Mouse (Mus musculus) frontal cortex, postnatal 36 days (tissue): ENCODE measurements around the gene Sirt1.
"Not testable (repeated sequence)": the region's sequence is repeated elsewhere in the genome, so short reads cannot be mapped to it uniquely, and the experiment has no call there.

Source experiments
- DNase-seq, 2 experiments: peaks; one replicate each; pipeline ENCODE4 v3.0.0; 2022; ENCODE audit warnings: low spot score in 2 of 2

Gene Sirt1

DNA sequence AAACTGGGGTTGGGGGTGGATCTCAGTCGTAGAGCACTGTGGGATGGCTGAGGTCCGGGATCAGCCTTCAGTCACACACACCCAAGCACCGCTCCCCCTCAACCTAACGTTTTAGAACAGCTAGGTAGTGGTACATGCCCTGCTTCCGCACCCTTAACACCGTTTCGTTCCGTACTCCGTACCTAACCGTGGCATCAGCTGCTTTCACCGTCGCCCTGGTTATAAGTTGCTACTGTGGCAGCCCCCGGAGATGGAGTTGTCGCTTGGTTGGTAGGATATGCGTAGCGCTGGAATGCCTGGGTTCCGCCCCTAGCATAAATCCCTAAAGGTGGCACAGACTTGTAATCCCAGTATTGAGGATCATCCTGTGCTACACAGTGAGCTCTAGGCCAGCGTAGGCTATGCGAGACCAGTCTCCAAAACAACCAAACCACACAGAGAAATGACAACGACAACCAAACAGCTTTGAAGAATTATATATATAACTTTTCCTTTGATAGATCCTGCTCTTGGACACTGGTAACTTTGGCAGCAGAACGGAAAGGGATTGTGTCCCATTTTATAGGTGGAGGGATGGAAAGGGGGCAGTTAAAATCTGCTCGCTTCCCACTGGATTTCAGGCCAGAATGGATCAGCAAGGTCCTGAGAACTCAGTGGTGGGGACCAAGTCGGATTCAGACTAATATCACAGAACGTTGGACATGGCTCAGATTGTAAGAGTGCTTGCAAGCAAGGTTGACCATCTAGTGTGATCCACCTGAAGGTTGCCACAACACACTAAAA is at the start of gene Sirt1:
TSS of gene Sirt1 (minus strand) at position 207 of the 783 bp plus-strand sequence.
- DNase-seq = peak; percentile 8 to 13

DNA sequence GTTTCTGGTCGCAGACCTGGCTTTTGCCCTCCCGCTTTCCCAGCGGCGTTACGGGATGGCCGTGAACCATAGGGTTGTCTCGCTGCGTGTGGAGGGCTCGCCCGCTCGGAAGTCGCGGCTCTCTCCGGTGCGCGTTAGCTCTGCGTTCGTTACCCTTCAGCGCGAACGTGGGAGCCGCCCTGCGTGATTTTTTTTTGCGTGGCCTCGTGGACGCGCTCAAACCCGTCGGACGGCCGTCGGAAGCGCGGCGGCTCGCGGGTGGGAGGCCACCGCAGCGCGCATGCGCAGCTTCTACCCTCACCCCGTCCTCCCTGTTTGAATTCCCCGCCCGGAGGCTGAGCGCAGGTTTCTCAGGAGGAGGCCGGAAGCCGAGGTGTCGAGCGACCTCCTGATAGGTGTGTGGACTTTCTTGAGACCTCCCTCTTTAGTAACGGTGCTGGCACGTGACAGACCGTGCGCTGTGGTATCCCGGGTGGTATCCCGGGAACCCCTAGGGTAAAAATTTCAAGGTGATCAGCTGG is 48.3 kb upstream of the Sirt1 start, which contains the start of gene Ctnna3:
TSS of gene Ctnna3 (plus strand) at position 314 of the 521 bp plus-strand sequence.
- DNase-seq = peak; percentile 80 to 88

DNA sequence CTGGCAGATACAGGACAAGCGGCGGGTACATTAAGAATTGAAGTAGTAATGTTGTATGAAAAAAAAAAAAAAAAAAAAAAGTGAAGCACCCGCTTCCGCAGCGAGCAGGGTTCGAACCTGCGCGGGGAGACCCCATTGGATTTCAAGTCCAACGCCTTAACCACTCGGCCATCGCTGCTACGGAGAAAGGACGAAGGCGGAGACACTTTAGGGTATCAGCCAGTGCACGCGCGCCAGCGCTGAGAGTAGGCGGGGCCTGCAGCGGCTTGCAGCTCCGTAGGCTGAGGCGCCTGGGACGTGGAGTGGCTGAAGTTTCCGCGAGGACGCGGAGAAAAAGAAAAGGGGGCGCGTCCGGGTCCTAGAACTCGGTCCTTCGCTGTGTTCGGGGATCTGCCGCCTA is 47.9 kb upstream of the Sirt1 start:
- DNase-seq = peak; percentile 100

DNA sequence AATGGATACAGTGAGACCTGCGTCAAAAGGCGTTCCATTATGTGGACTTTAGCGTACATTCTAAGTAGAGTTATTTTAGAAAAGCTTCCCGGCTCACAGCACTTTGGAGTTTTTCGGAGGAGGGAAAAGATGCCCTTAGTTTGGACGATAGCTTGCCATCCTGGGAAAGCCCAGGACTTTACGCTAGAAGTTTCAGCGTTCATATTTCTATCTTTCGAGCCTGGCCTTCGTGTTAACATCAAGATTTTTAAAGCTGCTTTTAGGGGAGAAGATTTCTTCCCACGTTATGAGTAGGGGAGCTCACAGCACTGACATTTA is 47.5 kb upstream of the Sirt1 start:
- no peak for DNase-seq

DNA sequence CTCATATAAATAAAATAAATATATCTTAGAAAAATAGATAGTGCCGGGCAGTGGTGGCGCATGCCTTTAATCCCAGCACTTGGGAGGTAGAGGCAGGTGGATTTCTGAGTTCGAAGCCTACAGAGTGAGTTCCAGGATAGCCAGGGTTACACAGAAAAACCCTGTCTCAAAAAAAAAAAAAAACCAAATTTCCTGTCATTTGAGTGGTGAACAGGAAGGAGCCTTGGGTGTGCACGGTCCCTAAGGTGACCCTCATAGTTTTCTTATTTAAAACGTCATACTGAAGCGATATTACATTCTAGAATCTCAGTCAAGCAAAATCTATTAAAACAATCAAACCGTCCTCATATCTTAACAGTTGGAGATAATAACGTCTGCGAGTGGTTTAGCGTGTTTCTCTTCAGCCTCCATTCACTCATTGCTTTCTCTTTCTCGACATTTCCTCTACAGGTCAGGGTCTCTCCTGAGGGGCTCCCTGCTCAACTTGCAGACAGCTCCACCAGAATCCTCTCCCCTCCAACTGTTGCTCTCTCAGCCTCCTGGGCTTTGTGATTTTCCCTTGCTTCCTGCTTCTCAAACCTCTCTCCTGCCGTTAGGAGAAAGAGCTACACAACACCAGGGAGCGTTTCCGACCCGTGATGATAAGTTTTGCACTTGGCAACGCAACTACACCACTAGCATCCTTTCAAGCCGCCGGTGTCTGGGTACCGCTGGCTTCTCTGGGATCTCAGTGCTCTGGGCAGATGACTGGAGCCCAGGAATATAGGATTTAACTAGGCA is 46.9 kb upstream of the Sirt1 start:
- DNase-seq = peak; percentile 43 to 46

DNA sequence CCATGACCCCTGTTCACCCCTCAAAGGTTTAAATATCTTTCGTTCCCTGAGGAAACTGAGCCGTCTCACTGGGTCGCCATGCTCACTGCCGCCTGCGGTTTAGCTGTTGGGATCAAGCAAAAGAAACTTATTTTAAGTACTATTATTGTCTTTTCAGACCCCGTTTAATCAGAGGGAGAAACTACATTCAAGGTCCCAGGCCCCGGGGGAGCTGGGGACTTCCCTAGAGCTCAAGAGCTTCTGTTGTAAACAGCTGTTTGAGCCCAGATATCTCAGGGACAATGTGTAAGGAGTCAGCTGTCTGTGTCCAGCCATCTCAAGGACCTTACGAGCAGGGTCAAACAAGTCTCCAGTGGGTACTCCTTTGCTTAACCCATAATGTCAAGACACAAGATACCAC is 45.6 kb upstream of the Sirt1 start:
- no peak for DNase-seq

DNA sequence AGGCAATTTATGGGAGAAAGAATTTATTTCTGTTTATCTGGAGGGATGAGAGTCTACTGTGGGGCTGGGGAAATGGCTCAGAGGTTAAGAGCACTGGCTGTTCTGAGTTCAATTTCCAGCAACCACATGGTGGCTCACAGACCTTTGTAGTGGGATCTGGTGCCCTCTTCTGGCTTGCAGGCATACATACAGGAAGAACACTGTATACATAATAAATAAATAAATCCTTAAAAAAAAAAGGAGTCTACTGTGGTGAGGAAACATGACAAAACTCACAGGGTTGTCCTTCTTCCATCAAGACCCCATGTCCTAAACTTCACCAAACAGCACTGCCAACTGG is 42.9 kb upstream of the Sirt1 start:
- peak in 1 of 2 experiments; percentile 37 for DNase-seq

DNA sequence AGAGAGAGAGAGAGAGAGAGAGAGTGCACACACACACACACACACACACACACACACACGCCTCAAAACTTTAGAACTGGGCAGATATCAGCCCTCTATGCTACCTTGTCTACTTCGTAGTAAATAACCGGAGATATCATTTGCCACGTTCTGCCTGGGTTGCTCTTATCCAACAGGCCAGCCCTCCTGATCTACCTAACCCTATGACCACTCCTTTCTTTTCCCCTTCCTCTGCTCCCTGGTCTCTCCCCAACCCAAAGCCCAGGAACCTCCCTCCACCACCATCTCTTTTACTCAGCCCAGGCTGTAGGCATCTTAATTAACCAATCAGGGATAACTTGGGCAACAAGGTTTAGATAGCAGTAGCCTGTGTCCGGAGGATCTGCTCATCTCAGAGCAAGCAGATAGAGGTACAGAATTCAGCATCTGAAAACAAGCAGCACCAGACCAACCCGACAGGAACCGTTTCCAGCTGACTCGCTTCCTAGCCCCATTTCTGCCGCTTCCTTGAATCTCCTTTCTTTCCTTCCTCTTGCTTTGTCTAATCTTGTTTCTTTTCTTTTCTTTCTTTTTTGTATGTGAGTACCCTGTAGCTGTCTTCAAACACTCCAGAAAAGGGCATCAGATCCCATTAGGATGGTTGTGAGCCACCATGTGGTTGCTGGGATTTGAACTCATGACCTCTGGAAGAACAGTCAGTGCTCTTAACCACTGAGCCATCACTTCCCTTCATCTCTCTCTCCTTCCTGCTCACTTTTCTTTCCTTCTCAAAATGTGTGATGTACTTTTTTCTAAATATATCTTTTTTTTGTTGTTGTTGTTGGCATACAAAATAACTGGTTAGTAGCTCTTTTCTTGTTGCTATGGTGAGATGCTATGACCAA is 42.3 kb upstream of the Sirt1 start:
- no peak for DNase-seq

DNA sequence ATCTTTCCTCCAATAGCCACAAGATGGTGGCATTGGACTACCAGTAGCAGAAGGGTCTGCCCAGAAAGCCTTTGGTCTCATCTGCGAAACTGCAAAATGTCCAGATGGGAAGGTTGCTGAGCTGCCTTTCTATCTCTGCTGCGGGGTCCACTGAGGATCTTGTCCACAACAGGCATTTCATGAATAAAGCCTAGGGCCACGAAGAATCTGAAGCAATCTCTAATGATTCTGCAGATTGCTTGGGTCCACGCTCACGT is 41.2 kb upstream of the Sirt1 start:
- no peak for DNase-seq

DNA sequence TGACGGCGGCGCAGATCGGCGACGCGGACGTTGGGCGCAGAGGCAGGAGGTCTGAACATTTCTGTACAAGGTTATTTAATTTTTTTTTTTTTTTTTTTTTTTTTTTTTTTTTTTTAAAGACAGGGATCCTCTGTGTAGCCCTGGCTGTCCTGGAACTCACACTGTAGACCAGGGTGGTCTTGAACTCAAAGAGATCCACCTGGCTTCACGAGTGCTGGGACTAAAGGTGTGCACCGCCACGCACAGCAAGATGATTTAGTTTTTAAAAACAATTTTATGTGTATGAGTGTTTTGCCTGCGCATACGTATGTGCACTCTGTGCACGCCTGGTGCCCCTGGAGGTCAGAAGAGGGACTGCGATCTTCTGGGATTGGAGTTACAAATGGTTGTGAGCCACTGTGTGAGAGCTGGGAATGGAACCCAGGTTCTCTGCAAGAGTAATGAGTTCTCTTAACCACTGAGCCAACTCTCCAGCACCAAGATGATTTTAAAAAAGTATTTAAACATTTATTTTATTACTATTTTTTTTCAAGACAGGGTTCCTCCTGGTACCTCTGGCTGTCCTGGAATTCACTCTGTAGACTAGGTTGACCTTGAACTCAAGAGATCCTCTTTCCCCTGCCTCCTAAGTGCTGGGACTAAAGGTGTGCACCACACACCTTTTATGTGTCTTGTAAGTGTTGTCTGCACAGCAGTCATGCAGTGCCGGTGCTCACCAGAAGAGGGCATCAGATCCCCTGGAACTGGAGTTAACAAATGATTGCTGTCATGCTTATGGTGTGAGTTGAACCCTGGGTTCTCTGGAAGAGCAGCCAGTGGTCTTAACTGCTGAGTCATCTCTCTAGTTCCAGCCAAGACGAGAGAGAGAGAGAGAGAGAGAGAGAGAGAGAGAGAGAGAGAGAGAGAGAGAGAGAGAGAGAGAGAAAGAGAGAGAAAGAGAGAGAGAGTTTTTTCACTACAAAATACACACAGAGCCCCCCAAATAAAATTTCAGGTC is 40.5 kb upstream of the Sirt1 start, which contains the start of gene Gm7075:
TSS of gene Gm7075 (minus strand) at position 51 of the 997 bp plus-strand sequence.
- peak; percentile 18 to 24 for DNase-seq

DNA sequence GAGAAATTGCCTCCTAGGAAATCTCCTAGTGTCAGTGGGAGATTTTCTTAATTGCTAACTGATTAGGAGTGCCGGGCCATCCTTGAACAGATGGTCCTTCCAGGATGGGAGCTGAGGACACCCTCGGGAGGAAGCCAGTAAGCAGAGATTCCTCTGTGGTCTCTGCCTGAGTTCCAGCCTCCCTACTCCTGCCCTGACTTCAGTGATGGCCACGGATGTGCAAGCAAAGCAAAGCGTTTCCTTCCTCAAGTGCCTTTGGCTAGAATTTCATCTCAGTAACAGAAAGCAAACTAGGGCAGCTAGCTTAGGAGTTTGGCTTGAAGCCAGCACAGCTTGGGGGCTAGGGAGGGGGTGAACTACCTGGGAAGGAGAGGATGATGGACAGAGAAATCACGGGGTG is 35.6 kb upstream of the Sirt1 start:
- no peak for DNase-seq

DNA sequence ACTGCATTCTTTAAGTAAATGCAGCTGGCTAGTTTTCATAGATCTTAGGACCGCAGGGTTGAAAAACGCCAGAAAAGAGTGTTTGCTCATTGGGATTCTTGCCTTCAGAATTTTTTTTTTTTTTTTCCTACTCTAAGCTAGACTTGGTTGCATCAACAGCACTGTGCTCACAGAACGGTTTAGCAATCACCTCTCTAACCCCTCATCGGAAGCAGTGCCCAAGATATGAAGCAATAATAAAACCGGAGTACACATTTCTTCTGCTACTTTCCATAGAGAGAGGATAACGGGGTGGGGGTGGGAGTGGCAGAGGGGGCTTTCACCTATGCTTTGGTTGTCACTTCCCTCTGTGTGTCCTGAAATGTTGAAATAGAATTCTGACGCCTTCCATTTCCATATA is 34.3 kb upstream of the Sirt1 start:
- DNase-seq = no peak

DNA sequence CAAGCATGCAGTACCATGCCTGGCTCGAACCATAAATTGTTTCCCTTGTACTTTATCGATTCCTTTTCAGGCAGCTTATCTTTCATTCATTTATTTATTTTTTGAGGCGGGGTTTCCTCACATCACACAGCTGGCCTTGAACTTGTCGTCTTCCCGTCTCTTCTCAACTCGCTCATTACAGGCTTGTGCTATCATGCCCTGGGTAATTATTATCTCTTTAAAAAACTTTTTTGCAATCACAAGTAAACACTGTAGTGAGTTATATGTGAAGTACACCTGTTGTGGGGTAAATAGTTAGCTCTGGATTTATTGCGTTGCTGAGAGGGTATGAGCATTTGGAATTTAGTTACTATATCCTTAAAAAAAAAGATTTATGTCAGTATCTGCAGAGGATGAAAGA is 33.8 kb upstream of the Sirt1 start:
- DNase-seq = no peak

DNA sequence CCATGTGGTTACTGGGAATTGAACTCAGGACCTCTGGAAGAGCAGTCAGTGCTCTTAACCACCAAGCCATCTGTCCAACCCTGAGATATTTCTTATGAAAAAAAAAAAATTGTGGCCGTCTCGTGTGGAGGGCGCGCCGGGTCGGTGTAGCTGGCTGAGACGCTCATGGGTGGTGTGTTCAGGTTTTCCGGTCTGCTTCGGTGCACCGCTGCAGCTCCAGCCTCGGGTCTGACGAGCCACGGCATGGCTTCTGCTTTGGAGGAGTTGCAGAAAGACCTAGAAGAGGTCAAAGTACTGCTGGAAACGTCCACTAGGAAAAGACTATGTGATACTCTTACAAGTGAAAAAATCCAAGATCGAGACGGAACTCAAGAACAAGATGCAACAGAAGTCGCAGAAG is 31.3 kb upstream of the Sirt1 start:
- DNase-seq = no peak

DNA sequence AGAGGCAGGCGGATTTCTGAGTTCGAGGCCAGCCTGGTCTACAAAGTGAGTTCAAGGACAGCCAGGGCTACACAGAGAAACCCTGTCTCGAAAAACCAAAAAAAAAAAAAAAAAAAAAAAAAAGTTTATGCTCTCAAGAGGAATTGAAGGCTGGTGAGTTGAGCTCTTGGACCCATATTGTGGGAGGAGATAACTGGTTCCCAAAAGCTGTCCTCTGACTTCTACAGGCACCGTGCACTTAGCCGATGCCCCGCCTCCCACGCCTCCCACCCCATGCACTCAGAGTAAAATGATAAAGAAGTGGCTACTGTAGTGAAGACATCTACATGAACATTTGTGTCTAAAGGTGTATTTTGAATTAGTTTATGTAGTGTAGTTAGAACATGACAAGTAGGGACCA is 30.2 kb upstream of the Sirt1 start:
- not testable (repeated sequence) for DNase-seq

DNA sequence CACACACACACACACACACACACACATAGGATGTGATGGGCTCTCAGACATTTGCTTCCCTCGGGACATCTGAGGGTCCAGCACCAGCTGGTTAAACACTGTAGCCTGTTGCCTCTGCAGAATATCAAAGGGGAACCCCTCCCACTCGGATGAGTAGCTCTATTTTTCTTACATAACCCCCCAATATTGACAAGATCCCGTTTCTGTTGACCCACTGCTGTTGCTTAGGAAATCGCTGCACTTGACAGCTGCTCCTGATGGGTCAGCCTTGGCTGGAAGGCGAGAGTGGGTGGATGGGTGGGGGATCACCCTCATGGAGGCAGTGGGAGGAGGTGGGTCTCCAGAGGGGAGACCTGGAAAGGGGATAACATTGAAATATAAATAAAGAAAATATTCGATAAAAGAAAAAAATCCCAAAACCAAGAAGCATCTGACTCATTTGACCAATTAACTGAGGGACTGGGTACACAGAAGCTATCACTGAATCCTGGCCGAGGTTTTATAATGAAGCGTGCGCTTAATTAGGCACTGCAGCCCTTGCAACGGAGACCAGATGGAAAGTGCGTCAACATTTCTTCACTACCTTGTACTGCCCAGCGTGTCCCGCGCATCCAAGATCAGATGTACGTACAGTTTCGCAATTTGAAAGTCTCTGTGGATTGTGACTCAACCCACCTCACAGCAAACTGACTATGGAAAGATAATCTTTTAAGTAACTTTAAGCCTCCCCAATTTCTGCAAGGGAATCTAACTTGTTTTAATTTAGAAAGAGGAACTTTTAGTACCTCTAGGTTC is 28.9 kb upstream of the Sirt1 start:
- no peak for DNase-seq

DNA sequence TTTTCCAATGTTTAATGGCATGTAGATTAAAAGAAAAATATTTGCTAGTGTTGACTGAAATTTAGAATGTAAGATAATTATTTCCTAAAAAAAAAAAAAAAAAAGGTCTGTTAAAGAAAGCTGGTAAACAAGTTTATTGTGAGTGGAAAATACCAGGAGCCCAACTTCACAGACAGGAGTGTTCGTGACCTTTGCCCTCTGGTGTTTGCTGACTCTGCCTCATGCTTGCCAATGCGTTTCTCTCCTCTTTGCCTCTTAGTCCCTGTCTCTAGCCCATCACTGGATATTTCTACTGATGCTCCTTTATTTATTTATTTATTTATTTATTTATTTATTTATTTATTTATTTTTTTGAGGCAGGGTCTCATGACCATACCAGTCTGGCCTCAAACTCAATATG is 22.1 kb upstream of the Sirt1 start:
- no peak for DNase-seq

DNA sequence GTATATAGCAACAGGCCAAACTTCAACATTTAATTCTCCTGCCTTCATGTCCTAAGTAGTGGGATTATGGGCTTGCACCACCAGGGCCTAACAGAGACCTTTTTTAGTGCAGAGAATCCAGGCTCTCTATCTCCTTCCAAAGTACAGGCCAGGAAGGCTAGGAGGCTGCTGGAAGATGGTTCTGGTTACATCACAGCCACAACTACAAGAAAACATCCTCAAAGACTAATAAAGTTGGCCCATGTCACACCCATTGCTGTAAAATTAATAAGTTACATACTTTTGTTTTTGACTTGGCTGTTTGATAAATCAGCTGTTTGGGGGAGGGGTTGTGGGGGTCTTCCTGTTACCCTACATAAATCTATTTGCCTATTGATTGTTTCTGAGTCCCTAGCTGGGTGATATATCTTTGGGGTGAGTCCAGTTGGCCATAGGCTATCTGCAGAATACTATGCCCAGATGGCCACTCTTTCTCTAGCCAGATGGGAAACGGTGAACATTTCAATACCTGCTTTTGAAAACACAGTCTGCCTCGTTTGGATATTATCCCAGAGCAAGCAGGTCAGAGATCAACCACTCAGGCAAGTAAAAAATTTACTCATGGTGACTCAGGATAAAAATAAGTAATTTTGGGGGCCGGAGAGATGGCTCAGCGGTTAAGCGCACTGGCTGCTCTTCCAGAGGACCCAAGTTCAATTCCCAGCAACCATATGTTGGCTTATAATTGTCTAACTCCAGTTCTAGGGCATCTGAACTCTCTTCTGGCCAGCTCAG is 21.4 kb upstream of the Sirt1 start:
- DNase-seq = no peak

DNA sequence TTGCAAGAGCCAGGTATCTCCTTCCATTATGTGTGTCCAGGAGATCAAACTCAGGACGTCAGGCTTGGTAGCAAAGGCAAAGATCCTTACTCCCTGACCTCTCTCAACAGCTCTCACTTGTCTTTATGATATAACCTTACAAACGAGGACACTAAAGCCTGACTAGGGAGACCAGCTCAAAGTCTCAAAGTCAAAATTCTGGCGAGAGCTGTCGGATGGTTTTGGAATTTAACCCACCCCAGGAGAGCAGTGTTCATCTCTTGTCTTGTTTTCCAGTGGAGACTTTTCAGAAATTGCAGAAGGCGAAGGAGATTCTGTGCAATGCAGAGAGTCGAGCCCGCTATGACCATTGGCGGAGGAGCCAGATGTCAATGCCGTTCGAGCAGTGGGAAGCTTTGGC is 15.5 kb upstream of the Sirt1 start:
- DNase-seq = no peak

DNA sequence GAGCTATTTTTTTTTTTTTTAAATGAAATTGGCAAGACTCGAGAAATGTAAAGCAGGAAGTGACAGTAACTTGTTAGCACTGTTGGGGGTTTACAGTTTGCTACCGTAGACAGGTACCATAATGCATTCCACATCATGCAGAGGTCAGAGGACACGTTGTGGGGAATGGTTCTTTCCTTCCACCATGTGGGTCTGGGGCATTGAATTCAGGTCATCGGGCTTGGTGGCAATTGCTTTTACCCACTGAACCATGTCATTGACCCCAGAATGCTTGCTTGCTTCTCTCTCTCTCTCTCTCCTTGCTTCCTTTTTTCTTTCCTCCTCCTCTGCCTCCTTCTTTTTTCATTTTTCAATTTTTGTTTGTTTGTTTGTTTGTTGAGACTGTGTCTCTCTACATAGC is 7.4 kb upstream of the Sirt1 start:
- DNase-seq = no peak
